Mouse (Mus musculus): ENCODE data around the gene Gna14.

The Gna14 gene

DNA sequence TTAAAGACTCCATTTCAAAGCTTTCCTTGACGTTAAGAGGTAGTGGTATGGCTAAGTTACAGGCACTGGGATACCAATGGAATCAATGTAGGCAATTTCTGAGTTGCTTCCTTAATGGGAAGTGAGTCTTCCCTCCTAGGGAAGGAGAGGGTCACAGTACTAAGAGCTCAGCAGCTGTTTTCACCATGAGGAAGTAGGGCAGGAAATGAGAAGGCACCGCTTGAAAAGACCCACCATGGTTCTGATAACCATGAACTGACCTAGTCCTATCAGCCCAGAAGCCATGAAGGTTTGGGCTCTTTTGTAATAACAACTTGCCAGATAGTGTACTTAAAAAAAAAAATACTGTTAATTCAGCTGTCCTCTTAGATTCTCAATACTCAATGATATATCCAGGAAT is 20.6 kb downstream of the Gna14 start:
- no peak for DNase-seq (ENCODE audit: extremely low read depth, low read depth)

DNA sequence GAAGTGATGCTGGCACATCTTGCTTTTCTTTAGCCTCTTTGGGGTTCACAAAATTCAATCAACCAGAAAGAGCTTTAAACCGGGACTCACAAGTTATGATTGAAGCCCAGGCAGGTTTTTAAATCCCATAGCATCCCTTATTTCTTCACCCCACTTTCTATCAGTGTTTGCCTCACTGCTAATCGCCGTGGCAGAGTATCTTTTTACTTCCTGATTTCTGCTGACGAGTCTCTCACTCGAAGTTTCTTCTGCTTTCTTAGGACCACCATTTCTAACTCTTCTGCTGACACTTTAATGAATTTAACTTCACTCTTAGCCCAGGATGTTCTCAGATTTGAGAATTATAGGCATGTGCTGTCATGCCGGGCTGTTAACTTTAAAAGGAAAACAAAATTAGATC is 21.6 kb downstream of the Gna14 start:
- peak; percentile 71 for DNase-seq (ENCODE audit: extremely low read depth, low read depth)

DNA sequence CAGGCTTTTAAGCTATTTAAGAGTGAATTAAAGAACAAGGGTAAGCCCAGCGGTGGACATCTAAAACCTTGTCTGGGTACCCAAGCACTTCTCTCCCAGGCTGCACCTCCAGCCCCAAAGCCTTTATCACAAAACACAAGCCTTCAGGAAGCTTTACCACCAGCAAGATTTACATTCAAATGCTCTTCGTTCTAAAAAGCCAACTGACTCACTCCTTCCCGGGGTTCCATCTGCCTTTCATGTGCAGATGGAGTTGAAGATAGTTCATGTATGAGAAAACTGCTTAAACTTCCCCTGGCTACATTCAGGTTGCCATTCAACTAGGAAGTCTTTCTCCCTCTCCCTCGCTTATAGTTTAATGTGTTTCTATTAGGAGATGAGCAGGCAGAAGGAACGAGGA is 23.8 kb downstream of the Gna14 start:
- DNase-seq (ENCODE audit: extremely low read depth, low read depth): no peak

DNA sequence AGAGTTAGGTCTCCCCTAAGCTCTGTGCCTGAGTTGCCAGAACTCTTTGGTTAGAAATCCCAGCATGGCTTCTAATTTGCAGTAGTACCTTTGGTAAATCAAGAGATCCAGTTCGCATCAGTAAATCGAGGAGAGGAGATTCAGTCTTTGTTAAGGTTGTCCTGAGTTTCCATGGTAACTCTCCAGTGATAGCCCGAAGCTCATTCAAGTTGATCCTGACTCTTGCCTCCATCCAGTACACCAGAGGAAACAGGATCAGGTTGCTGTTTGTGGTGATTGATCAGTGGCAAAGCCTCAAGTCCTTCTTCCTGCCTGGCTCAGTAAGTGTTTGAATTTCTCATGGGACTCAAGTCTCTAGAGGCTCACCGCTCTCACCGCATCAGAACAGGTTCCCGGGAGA is 24.7 kb downstream of the Gna14 start:
- DNase-seq (ENCODE audit: extremely low read depth, low read depth): no peak

DNA sequence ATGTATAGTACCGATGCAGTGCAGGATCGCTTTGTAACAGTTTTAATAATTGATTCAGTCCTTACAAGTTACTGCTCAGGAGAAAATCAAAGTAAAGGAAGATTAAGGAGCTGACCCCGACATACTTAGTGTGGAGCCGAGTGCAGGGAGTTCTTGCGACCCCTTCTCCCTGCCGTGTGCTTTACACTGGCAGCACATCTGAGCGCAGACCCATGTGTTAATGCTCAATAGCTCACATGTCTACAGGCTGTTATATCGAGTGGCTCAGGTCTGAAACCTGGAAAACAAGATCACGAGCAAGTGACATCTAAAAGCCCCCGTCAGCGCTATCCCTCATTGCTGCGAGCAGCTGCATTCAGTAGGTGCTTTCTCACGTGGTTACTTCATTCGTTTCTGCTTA is 25.3 kb downstream of the Gna14 start:
- DNase-seq (ENCODE audit: extremely low read depth, low read depth): no peak

DNA sequence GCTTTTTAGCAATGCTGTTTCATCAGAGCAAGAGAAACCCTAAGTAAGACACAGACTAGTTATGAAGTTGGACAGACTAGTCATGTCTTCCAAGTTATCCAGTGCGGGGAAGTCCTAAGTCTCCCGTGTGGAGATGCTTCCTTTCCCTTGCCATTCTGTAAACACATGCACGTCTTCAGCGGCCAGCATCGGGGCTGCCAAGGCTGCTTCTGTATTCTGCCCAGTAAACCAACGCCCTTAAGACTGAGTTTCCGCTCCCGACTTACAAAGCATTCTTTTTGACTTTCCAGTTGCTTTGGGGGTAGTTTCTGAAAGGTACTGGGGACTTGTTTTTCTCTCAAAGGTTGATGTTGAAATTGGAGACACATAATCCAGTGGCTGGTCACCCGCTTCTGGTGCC is 26.9 kb downstream of the Gna14 start:
- DNase-seq (ENCODE audit: extremely low read depth, low read depth): no peak

DNA sequence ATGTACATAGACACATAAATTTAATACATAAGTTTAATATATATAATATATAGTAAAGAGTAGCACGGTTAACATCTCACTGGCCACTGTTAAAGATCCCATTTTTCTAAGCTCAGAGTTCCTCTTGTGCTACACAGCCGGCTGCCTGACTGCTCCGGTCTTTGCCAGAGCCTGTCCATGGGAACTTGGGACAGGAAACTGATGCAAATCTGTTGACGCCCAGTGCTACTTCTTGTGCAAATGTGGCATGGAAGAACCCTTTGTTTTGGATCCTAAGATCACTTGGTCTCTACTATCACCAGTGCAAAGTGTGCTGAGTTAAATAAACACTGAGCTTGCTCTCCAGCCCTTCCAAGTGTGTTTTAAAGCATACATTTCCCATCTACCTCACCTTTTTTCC is 29.2 kb downstream of the Gna14 start:
- no peak for DNase-seq (ENCODE audit: extremely low read depth, low read depth)

DNA sequence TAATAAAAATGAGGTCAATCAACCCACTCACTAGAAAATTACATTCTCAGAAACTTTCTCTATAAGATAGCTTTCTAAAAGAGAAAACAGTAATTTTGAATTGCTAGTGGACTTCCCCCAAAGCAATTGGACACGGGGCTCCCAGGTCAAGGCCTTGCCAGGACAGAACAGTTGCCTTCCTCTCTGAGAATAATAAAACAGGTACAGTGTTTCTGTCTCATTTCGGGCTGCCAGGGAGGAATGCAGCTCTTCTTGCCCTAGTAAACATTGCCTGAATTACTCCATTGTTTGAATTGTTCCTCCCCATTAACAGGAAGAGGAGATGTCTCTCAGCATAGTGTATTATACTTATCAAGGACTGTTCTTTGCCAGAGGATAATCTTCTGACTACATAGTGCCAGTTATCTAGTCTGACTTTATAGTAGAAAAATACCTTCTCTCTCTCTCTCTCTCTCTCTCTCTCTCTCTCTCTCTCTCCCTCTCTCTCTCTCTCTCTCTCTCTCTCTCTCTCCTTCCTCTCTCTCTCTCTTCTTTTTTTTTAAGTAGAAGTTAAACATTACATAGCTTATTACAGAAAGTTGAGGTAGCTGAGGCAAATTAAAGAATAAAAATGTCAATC is 33.3 kb downstream of the Gna14 start:
- no peak for DNase-seq (ENCODE audit: extremely low read depth, low read depth)

DNA sequence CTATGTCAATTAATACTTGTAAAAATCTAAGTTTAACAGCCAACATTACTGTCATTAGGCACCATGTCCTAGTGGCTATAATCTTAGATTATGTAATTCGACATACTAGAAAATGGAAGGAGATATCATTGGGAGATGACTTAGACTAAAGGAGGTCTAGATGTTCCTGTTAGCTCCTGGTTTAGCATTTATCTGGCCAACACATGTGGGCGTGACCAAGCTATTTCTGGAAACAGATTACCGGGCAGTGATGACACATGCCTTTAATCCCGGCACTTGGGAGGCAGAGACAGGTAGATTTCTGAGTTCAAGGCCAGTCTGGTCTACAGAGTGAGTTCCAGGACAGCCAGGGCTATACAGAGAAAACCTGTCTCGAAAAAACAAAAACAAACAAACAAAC is 37.1 kb downstream of the Gna14 start:
- no peak for DNase-seq (ENCODE audit: extremely low read depth, low read depth)

DNA sequence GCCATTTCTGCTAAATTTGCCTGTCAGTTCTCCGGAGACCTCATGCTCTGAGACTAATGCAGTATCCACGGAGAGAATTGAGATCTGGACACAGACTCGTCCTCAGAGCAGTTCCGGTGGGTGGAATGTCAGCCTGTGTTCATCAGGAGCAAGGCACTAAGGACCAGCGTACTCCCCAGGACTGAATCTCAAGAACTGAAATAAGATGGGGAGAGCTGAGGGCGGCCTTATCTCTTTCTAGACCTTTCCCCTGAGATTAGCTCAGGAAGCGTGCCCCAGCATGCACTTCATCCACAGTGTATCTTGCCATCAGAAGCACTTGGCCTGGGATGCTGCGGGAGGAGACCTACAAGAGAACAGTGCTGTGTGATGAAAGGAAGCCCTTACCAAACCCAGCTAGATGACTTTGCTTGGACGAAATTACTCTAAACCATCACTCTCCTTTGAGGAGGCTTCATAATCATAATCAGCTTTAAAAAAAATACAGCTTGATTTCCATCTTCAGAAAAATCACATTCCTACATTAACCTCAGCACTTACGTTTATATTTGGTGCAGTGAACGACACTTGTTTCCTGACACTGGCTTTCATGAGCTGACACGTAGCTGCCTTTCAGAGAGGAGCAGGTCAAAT is 41.9 kb downstream of the Gna14 start:
- DNase-seq (ENCODE audit: extremely low read depth, low read depth): no peak

DNA sequence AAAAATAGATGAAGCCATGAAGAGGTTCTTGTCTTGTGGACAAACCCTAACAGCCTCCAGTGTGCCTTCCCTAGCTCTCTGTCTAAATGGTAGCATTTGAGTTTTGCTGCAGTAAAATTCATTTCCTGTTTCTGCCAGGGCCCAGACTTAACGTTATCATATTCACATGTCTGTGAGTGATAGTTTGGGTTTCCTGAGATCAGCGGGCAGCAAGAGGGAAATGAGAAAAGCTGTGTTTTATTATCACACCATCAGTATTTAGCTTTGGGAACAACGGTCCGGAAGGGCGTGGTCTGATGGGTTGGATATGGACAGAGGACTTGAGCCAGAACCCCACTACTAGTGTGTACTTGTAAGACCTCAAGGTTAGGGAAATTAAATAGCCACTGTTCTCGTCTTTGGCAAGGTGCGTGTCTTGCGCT is 42.6 kb downstream of the Gna14 start:
- peak; percentile 94 for DNase-seq (ENCODE audit: extremely low read depth, low read depth)

DNA sequence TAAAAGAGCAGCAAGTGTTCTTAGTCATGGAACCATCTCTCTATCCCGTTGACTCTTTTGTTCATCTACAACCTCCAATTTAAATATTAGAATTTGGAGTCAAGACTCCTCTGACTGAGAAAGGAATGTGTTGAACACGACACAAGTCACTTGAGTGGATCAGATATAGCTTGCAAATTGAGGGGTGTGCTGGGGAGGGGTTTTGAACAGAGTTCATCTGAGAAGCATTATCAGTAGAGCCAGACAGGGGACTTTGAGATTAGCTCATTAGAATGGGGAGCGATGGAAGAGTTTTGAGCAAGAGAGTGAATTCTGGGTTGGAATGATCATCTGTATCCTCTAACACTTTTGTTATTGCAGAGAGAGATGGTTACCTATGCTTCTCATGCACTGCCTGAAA is 46.5 kb downstream of the Gna14 start:
- DNase-seq (ENCODE audit: extremely low read depth, low read depth): peak; percentile 46

DNA sequence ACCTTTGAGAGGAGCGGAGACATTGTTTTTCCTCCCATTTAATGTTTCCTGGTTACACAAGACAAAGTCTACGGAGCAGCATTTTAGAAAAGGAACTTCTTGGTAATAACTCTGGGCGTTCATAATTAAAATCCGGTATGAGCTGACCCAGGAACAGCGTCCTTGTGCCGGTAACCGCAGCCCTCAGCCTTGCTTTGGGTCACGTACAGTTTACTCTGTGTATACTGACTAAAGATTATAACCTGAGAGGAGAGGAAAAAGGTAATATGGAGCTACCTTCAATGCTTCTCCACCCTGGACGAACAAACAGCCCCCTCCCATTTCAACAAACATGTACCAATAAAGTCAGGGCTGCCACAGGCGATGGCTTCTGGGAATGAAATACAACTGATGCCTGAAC is 48.7 kb downstream of the Gna14 start:
- DNase-seq (ENCODE audit: extremely low read depth, low read depth): no peak

DNA sequence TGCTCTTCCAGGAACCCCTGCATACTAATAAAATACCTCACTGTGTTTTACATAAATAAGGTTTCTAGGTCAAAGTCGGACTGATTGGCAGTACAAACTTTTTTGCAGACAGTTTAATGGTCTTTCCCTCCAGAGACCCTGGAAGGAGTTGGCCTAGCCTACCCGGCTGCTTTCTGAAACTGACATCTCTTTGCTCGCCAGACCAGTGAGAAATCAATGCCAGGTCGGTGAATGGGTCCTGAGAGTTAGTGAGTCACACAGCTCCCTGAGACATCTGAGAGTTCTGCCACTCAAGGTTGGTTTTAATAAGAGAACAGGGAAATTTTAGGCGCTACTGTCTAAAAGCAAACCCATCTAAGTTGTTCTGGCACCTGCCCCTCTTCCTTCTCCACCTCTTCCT is 49.1 kb downstream of the Gna14 start:
- no peak for DNase-seq (ENCODE audit: extremely low read depth, low read depth)

DNA sequence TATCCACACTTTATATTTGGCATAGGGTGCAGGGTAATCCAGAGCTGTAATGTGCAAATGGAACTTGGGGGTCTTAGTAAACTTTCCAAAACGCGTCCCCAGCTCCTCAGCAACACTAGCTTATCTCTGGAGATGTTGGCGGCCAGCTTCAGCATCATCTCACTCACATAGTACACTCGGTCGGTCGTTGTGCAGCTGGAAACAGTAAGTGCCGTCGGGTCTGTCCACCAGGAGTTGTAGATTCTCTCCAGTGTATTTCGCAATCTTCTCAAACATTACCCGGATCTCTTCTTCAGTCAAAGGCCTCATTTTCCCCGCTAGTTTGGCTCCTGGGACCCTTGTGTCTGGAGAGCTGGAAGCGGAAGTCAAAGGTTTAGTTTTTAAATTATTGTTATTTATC is 55.2 kb downstream of the Gna14 start:
- DNase-seq (ENCODE audit: extremely low read depth, low read depth): no peak

DNA sequence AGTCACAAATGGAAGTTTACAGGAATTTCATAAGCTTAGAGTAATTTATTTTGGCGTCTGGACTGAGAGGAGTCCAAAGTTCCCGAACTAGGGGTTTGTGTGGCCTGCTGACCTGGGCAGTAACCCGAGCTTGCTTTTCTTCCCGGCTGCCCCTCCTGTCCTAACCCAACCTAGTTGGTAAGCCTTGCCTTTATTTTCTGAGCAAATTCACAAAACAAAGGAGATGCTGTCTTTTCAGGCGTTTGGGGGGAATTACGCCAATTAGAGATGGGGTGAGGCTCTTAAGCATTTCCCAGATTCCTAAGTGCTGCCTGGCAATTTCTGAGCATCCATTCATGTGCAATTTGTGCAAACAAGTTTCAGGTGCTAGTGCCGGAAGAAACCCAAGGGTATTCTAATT is 55.9 kb downstream of the Gna14 start:
- no peak for DNase-seq (ENCODE audit: extremely low read depth, low read depth)

DNA sequence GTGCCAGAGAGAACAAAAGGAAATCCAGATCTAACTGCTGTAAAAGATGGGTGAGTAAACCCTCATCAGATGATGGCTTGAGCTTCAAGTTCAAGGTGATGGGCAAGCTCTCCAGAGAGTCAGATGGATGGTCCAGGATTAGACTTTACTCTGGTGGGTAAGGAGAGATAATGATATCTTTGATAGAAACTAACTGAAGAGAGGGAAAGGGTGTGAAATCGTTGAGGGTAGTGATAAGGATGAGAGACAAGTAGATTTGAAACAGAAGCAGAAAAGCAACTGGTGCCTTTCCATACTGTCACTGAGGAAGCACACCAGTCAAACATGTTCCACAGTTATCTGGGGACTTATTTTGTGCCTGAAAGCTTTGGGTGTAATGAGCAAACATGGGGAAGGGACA is 56.9 kb downstream of the Gna14 start:
- no peak for DNase-seq (ENCODE audit: extremely low read depth, low read depth)

DNA sequence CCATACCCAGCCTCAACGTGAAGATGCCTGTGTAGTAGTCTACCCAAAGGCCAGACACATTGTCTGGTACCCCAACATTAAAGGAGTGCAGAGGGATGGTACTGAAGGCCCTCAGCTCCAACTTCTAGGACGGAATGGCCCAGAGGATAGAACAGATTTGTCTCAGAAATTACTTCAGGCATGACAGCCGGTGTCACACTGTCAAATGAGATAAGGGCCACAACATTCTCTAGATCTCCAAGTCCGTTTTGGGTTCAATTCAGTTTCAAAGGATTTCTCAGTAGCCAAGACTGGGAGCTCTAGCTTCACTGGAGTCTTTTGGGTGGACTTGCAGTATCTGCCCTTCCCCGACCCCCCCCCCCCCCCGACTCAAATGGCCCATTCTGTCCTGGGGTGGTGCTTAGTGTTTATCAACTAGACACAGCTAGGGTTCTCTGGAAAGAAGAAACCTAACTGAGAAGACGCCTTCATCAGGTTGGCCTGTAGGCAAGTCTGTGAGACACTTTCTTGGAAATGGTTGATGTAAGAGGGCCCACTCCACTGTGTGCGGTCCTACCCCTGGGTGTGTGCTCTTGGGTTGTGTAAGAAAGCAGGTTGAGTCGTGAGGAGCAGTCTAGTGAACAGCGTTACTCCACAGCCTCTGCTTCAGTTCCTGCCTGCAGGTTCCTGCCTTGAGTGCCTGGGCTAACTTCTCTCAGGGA is 59.4 kb downstream of the Gna14 start:
- no peak for DNase-seq (ENCODE audit: extremely low read depth, low read depth)

DNA sequence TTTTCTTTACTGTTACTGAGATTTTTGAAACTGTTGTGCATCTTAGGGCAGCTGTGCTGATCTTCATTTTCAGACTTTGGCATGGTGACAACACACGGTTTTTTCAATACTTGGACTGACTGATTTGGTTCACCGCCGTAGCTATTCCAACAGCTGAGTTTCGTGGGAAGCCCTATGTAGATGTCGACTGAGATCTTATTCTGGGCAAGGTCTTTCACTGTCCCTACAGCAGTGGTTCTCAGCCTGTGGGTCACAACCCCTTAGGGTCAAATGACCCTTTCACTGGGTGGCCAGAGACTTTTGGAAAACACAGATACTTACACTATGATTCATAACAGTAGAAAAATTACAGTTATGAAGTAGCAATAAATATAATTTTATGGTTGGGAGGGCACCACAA is 60.5 kb downstream of the Gna14 start:
- no peak for DNase-seq (ENCODE audit: extremely low read depth, low read depth)

DNA sequence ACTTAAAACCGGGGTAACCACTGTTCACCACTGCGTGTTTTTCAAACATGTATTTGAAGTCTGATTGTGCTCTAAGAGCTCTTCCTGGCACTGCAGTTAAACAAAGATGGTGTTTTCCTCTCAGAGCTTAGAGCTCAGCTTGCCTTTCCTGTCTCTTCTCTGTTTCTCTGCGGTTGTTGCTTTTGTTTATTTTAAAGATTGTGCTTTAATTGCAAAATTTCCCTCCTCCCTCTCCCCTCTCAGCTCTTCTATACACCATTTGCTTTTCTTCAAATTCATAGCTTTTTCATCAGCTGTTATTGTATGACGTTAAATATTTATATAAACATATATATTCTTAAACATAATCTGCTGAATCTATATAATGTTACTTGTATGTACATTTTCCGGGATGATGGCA is 66.5 kb downstream of the Gna14 start:
- no peak for DNase-seq (ENCODE audit: extremely low read depth, low read depth)

DNA sequence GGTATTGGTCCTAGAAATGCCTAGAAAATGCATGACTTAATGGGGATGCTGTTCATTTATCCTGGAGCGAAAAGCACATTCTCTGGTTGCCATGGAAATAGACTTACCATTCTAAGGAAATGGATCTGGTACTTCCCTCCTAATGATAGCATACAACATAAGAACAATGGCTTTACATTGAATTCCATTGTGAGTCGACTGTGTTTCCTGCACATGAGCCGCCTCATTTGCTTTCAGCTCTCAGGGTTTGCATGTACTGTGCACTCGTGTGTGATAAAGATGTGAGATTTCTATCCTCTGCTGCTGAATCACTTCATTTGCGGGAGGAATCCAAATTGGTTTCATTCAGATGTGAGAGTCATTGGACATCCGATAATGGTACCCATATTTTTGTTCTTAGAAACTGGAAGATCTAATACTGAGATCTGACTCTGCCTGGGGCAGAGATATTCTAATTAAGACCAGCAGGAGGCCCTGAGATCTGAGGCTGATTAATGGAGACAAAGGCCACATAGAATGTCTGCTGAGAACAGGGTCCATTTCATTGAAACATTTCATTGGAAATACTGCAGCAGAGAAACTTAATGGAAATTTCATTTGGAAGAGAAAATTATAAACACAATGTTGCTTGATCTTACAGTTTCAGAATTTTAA is 71.3 kb downstream of the Gna14 start:
- no peak for DNase-seq (ENCODE audit: extremely low read depth, low read depth)

DNA sequence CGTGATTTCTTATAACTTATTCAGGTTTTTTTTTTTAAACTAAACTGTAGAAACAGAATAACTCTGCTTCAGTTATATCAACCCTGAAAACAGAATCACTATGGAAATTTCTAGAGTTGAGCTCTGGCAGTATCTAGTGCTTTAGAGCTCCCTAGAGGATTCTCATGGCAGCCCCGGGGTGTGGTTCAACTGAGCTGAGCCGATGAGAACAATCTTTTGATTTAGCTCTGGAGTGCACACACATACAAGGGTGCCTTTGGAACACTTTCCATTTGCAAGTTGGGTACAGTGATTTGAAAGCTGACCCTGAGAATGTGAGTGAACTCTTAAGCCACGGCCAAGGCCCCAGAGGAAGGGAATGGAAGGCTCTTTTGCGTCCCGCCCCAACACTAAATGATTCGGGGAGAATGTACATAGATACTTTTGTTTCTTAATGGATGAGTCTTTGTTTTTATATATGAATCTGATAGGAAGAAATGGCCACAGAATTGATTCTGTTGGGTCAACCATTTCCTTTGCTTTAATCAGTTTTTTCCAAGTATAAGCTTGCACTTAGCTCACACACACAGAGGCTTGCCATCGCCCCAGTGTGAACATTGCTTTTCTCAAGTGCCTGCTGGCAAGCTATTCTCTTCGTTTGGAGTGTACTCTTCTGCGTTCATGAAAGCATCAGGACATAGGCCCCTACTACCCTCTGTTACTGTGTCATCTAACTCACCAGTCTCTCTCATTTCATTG is 75.0 kb downstream of the Gna14 start:
- no peak for DNase-seq (ENCODE audit: extremely low read depth, low read depth)
